Mouse (Mus musculus) heart, embryonic 11.5 days (tissue): ENCODE data around the gene Nrxn1. TPM values are rescaled to one million over a fixed set of nuclear protein-coding genes. Genes with fewer than 3 reads are reported as not detected.

Experiments
- ATAC-seq: fragments of 200-750 bp; cut with Nextera tagmentation; replicated peaks from 2 replicates; pipeline ENCODE4 v1.8.0; 2017; ENCODE audit warnings: moderate library complexity; ENCODE audit not compliant: insufficient number of reproducible peaks, low FRiP score, low TSS enrichment
- H3K27ac ChIP-seq: fragments of 300-500 bp; sonication (generic); 2 replicates; pipeline ENCODE4 v1.5.1; 2014; ENCODE audit warnings: mild to moderate bottlenecking, low read depth, low read length
- H3K27me3 ChIP-seq: fragments of 300-500 bp; sonication (generic); 2 replicates; pipeline ENCODE4 v1.6.1; 2014; ENCODE audit warnings: mild to moderate bottlenecking, low read length, mixed read lengths; ENCODE audit not compliant: control insufficient read depth, insufficient read depth
- H3K36me3 ChIP-seq: fragments of 300-500 bp; sonication (generic); 2 replicates; pipeline ENCODE4 v1.6.1; 2014; ENCODE audit warnings: mild to moderate bottlenecking, low read length, moderate library complexity, mixed read lengths; ENCODE audit not compliant: control insufficient read depth, insufficient read depth
- H3K4me1 ChIP-seq: fragments of 300-500 bp; sonication (generic); 2 replicates; pipeline ENCODE4 v1.6.1; 2014; ENCODE audit warnings: low read length; ENCODE audit not compliant: control insufficient read depth, insufficient read depth
- H3K4me2 ChIP-seq: fragments of 300-500 bp; sonication (generic); 2 replicates; pipeline ENCODE4 v1.6.1; 2014; ENCODE audit warnings: mild to moderate bottlenecking, moderate library complexity
- H3K4me3 ChIP-seq: fragments of 300-500 bp; sonication (generic); 2 replicates; pipeline ENCODE4 v1.5.1; 2014; ENCODE audit warnings: low read depth, low read length
- H3K9ac ChIP-seq: fragments of 300-500 bp; sonication (generic); 2 replicates; pipeline ENCODE4 v1.6.1; 2014; ENCODE audit warnings: mild to moderate bottlenecking, low read depth, low read length, moderate library complexity
- H3K9me3 ChIP-seq: fragments of 300-500 bp; sonication (generic); replicated peaks from 2 replicates; pipeline ENCODE4 v1.6.1; 2016; ENCODE audit warnings: low read length; ENCODE audit not compliant: control insufficient read depth
- WGBS: fragments of 180-500 bp; shearing (Covaris S2); extraction: QIAGEN DNeasy Blood & Tissue Kit; methylation state at CpG from one replicate; pipeline ENCODE4 v1.1.7; 2014; ENCODE audit not compliant: insufficient replicate concordance; 5-methylcytosine and 5-hydroxymethylcytosine counted together
- polyA plus RNA-seq: library from polyadenylated mRNA; unstranded; fragments of >200 nt; fragmentation: Nextera tagmentation; extraction: Ambion mirVana; gene quantifications from 2 replicates; pipeline ENCODE4 v1.2.1, GENCODE M21; 2014

Gene Nrxn1
- polyA plus RNA-seq, 1 experiment from 2014 or later: 2.1 TPM

DNA sequence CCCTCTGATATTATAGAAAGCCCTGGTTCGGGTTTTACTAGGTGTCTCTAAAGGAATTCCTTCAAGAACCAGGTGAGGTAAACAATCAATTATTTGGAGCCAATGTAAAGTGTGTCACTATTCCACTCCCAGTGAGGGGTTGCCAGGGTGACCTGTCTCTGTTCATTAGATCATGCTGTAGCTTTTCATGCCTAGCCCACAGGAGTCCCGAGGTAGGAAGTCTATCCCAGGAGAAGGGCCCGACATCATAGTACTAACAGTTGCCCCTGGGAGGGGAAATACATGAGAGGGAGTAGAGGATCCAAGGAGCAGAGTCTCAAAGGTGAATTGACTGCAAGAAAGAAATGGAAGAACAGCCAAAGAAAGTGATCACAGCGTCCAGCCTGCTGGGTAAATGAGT is 639.6 kb downstream of the Nrxn1 start:
- 53% methylated on average over 4 of the region's 4 CpGs for WGBS
- peaks cover 28% of the 10 kb centered on the region for H3K27me3 ChIP-seq
- no peak overlapping the region for H3K4me2 ChIP-seq
- no peak overlapping the region for H3K9ac ChIP-seq
- H3K4me3 ChIP-seq: no peak overlapping the region
- H3K4me1 ChIP-seq: no peaks in the 10 kb centered on the region
- no peak for ATAC-seq
- no peaks in the 10 kb centered on the region for H3K9me3 ChIP-seq
- H3K27ac ChIP-seq: no peak overlapping the region
- no peaks in the 10 kb centered on the region for H3K36me3 ChIP-seq

DNA sequence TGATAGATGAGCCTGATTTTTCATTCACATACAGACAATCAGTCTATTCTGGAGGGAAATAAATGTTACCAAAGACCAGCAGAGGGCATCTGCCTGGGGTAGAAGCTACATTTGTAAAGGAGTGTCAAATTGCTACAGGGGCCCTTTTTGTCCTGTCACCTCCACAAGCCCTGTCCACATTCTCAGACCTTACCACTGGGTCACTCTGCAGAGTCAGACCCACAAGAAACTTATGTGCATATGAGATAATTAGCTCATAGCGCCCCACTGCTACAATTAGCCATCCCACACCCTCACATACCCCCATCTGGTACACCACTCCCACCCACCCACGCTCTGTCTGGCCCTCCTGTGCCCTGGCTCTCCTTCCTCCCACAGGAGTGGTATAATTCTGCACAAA is 640.1 kb downstream of the Nrxn1 start:
- Histone ChIP-seq H3K4me3 (no peak overlapping the region), H3K27me3 (peaks cover 28% of the 10 kb centered on the region), H3K4me1 (no peaks in the 10 kb centered on the region), H3K4me2 (no peak overlapping the region), H3K9me3 (no peaks in the 10 kb centered on the region), H3K36me3 (no peaks in the 10 kb centered on the region), H3K27ac (no peak overlapping the region), H3K9ac (no peak overlapping the region)
- 65% methylated on average over 2 of the region's 2 CpGs for WGBS
- ATAC-seq: no peak

DNA sequence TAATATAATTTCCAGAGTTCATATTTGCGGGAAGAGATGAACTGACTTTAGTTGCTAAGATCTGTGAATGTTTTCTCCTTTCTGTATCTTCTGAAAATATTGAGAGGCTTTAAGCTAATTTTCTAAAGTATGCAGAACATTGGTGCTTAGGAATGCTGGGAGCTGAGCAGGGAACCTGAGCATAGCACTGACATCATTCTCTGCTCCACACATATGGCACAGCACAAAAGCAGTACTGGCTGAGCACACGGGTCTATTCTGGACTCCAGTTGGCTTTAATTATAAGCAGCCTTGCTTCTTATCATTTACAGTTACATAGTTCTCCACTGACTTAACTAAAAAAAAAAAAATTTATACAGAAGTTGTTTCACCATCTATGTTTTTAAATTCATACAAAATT is 641.5 kb downstream of the Nrxn1 start:
- no peaks in the 10 kb centered on the region for H3K36me3 ChIP-seq
- peaks cover 22% of the 10 kb centered on the region for H3K27me3 ChIP-seq
- WGBS: 66% methylated on average over 2 of the region's 2 CpGs
- no peaks in the 10 kb centered on the region for H3K9me3 ChIP-seq
- no peak overlapping the region for H3K4me2 ChIP-seq
- H3K27ac ChIP-seq: no peak overlapping the region
- H3K4me1 ChIP-seq: no peaks in the 10 kb centered on the region
- ATAC-seq: no peak
- no peak overlapping the region for H3K4me3 ChIP-seq
- H3K9ac ChIP-seq: no peak overlapping the region

DNA sequence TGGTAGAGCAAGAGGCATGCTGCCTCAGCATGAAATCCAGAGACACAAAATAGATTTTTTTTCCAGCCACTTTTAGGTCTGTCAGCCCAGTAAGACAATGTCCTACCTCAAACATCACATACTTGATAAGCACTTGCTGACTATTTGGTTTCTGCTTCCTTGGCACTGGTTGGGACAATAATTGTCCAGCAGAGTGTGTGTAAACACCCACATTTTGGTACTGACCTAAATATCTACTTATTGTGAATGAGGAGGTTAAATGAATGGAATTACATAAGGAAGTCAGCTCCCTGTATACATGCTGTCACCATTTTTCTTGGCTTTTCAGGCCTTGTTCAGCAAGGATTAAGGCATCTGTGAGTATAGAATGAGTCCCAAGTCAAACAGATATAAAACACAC is 649.8 kb downstream of the Nrxn1 start:
- Histone ChIP-seq H3K4me3 (no peak overlapping the region), H3K4me2 (no peak overlapping the region), H3K27ac (no peak overlapping the region), H3K36me3 (no peaks in the 10 kb centered on the region), H3K9me3 (no peaks in the 10 kb centered on the region), H3K27me3 (no peaks in the 10 kb centered on the region), H3K4me1 (no peaks in the 10 kb centered on the region), H3K9ac (no peak overlapping the region)
- ATAC-seq: no peak

DNA sequence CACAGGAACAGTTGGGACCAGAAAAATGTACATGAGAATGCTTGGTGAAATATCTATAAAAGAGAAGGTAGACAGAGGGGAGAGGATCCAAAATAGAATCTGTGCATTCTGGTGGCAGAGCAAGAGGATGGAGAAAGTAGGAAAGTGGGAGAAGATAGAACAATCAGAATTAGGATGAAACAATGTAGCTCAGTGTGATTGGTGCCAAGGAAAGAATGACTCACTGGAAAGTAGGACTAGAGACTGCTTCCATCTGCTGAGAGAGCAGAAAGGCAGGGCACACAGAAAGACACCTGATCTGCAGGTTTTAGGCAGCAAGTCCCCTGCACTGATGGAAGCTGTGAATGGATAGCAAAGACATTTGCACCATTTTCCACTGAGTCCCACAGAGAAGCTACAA is 657.0 kb downstream of the Nrxn1 start:
- no peak for ATAC-seq
- no peak overlapping the region for H3K4me3 ChIP-seq
- no peaks in the 10 kb centered on the region for H3K4me1 ChIP-seq
- H3K9ac ChIP-seq: no peak overlapping the region
- H3K27ac ChIP-seq: no peak overlapping the region
- H3K36me3 ChIP-seq: no peaks in the 10 kb centered on the region
- no peaks in the 10 kb centered on the region for H3K9me3 ChIP-seq
- H3K4me2 ChIP-seq: no peak overlapping the region
- no peaks in the 10 kb centered on the region for H3K27me3 ChIP-seq

DNA sequence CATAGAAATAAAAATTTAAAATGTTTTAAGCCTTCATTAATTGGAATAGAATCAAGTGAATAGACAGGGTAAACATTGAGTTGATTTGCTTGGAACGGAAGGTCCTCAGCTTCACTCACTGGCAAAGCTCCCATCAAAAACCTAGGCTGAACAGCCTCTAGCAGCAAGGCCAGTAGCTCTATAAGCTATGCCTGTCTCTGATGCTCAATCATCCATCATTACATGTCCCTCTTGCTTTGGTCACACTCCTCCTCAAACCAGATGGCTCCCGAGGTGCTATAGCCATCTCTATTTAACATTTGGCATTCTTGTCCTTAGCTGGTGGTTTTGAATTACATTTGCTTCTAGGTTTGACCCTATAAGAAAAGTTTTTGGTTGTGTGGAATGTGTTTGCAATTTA is 657.5 kb downstream of the Nrxn1 start:
- H3K27ac ChIP-seq: no peak overlapping the region
- H3K9ac ChIP-seq: no peak overlapping the region
- no peaks in the 10 kb centered on the region for H3K9me3 ChIP-seq
- no peak for ATAC-seq
- no peaks in the 10 kb centered on the region for H3K4me1 ChIP-seq
- no peak overlapping the region for H3K4me3 ChIP-seq
- 88% methylated on average over 2 of the region's 2 CpGs for WGBS
- H3K36me3 ChIP-seq: no peaks in the 10 kb centered on the region
- H3K4me2 ChIP-seq: no peak overlapping the region
- no peaks in the 10 kb centered on the region for H3K27me3 ChIP-seq

DNA sequence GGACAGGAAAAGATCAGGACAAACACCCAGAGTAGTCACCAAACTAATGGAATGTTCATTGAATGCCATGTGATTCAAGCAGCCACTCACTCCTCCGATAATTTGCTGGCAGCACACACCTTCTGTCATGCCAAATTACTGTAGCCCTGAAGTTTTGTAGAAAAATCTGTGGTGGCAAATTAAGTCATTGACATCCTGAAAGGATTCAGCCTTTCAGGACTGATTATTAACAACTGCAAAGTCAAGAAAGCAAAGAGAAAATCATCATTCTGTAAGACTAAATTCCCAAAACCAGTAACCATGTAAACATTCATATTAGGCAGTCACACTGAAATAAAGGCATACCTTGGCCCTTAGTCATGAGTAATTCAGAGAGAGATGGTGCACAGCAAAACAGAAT is 662.7 kb downstream of the Nrxn1 start:
- Histone ChIP-seq H3K4me2 (no peak overlapping the region), H3K9ac (no peak overlapping the region), H3K9me3 (no peaks in the 10 kb centered on the region), H3K36me3 (no peaks in the 10 kb centered on the region), H3K27ac (no peak overlapping the region), H3K4me1 (no peaks in the 10 kb centered on the region), H3K27me3 (no peaks in the 10 kb centered on the region), H3K4me3 (no peak overlapping the region)
- 90% methylated on average over 1 of the region's 1 CpGs for whole genome bisulfite sequencing
- ATAC-seq: no peak

DNA sequence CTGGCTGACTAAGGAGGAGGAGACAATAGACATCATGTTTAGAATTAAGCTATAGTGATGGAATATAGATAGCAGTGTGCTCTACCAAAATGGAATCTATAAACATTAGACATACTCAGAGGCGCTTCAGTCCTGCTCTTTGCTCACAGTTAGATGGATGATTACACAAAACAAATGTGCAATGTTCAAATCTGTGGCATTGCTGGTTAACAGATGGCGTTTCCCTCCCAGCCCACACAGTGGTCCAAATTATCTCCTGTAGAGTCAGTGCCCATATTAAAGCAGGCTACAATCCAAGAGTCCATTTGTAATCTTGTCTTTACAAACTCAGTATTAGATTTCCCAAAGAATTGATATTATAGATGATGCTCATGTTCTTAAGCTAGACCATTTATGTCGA is 666.9 kb downstream of the Nrxn1 start:
- Histone ChIP-seq H3K27me3 (no peaks in the 10 kb centered on the region), H3K4me2 (no peak overlapping the region), H3K36me3 (no peaks in the 10 kb centered on the region), H3K4me1 (no peaks in the 10 kb centered on the region), H3K4me3 (no peak overlapping the region), H3K9ac (no peak overlapping the region), H3K9me3 (no peaks in the 10 kb centered on the region), H3K27ac (no peak overlapping the region)
- 74% methylated on average over 3 of the region's 3 CpGs for WGBS
- no peak for ATAC-seq

DNA sequence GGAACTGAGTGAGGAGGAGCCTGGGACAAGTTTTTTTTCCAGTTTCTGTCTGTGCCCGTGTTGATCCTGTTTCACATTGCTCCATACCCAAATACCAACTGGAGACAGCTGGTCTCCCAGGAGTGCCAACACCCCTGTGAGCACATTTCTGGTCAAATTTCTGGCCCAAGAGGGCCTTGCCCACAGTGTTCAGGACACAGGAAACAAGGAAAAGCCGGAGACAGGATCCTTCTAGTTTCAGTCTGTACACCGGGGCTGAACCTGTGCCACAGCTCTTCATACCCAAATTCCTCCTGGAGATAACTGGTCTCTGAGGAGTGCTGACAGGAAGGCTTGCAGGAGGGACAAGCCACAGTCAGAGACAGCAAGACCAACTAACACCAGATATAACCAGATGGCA is 670.3 kb downstream of the Nrxn1 start:
- Histone ChIP-seq H3K36me3 (no peaks in the 10 kb centered on the region), H3K9me3 (no peaks in the 10 kb centered on the region), H3K4me2 (no peak overlapping the region), H3K4me3 (no peak overlapping the region), H3K27ac (no peak overlapping the region), H3K4me1 (no peaks in the 10 kb centered on the region), H3K9ac (no peak overlapping the region), H3K27me3 (no peaks in the 10 kb centered on the region)
- no peak for ATAC-seq
- 60% methylated on average over 3 of the region's 3 CpGs for WGBS
